Mouse (Mus musculus) liver, embryonic 11.5 days (tissue): ENCODE measurements around the gene Gp9. TPM values are rescaled to one million over a fixed set of nuclear protein-coding genes. Genes with fewer than 3 reads are reported as not detected.

ENCODE experiments used
- ATAC-seq: fragments of 200-750 bp; cut with Nextera tagmentation; replicated peaks from 2 replicates; pipeline ENCODE4 v1.8.0; 2017; ENCODE audit warnings: moderate number of reproducible peaks, mild to moderate bottlenecking, moderate TSS enrichment, moderate library complexity; ENCODE audit not compliant: low FRiP score
- DNase-seq: peaks from one replicate; pipeline ENCODE4 v3.0.0-alpha.2; 2017; ENCODE audit warnings: low spot score
- H3K27ac ChIP-seq: fragments of 300-500 bp; sonication (generic); 2 replicates; pipeline ENCODE4 v1.5.1; 2014; ENCODE audit warnings: mild to moderate bottlenecking, low read depth, low read length, control low read depth
- H3K27me3 ChIP-seq: fragments of 300-500 bp; sonication (generic); replicated peaks from 2 replicates; pipeline ENCODE4 v1.6.1; 2014; ENCODE audit warnings: low read length, mixed read lengths; ENCODE audit not compliant: control insufficient read depth, insufficient read depth
- H3K36me3 ChIP-seq: fragments of 300-500 bp; sonication (generic); 2 replicates; pipeline ENCODE4 v1.6.1; 2014; ENCODE audit warnings: mild to moderate bottlenecking, low read length, moderate library complexity, mixed read lengths; ENCODE audit not compliant: control insufficient read depth, insufficient read depth
- H3K4me1 ChIP-seq: fragments of 300-500 bp; sonication (generic); replicated peaks from 2 replicates; pipeline ENCODE4 v1.6.1; 2014; ENCODE audit warnings: low read length, mixed read lengths; ENCODE audit not compliant: control insufficient read depth, insufficient read depth
- H3K4me2 ChIP-seq: fragments of 300-500 bp; sonication (generic); 2 replicates; pipeline ENCODE4 v1.6.1; 2014; ENCODE audit warnings: mild to moderate bottlenecking, control low read depth, moderate library complexity
- H3K4me3 ChIP-seq: fragments of 300-500 bp; sonication (generic); 2 replicates; pipeline ENCODE4 v1.5.1; 2014; ENCODE audit warnings: low read depth, low read length, control low read depth
- H3K9ac ChIP-seq: fragments of 300-500 bp; sonication (generic); 2 replicates; pipeline ENCODE4 v1.6.1; 2014; ENCODE audit warnings: low read depth, low read length, control low read depth
- H3K9me3 ChIP-seq: fragments of 300-500 bp; sonication (generic); 2 replicates; pipeline ENCODE4 v1.6.1; 2016; ENCODE audit warnings: low read length, inconsistent platforms, mixed read lengths; ENCODE audit not compliant: control insufficient read depth
- WGBS: fragments of 180-500 bp; shearing (Covaris S2); extraction: QIAGEN DNeasy Blood & Tissue Kit; methylation state at CpG from one replicate; pipeline ENCODE4 v1.1.7; 2014; 5-methylcytosine and 5-hydroxymethylcytosine counted together
- polyA plus RNA-seq: library from polyadenylated mRNA; unstranded; fragments of >200 nt; fragmentation: Nextera tagmentation; extraction: Ambion mirVana; gene quantifications from 2 replicates; pipeline ENCODE4 v1.2.1, GENCODE M21; 2014

The Gp9 gene
- polyA plus RNA-seq, 1 experiment from 2014 or later: 37.3 TPM

GRCm38 (mm10) chr6:87806028-87806427 is 28.2 kb downstream of the Gp9 start:
- Histone ChIP-seq H3K36me3 (peaks cover 2% of the 10 kb centered on the region; the same call in 1 of the 2 replicates), H3K9me3 (no peaks in the 10 kb centered on the region), H3K27me3 (no peaks in the 10 kb centered on the region), H3K4me3 (no peak overlapping the region), H3K9ac (no peak overlapping the region), H3K4me2 (no peak overlapping the region), H3K4me1 (peaks cover 38% of the 10 kb centered on the region), H3K27ac (no peak overlapping the region)
- WGBS: 42% methylated on average over 2 of the region's 2 CpGs
- no peak for DNase-seq
- ATAC-seq: no peak

GRCm38 (mm10) chr6:87806857-87807256 is 29.0 kb downstream of the Gp9 start:
- DNase-seq (no peak), ATAC-seq (no peak)
- Histone ChIP-seq H3K4me1 (peaks cover 38% of the 10 kb centered on the region), H3K9me3 (no peaks in the 10 kb centered on the region), H3K9ac (no peak overlapping the region), H3K4me2 (no peak overlapping the region), H3K27ac (no peak overlapping the region), H3K4me3 (no peak overlapping the region), H3K36me3 (peaks cover 2% of the 10 kb centered on the region; the same call in 1 of the 2 replicates), H3K27me3 (no peaks in the 10 kb centered on the region)
- 66% methylated on average over 2 of the region's 2 CpGs for WGBS

- Histone ChIP-seq H3K36me3 (peaks cover 2% of the 10 kb centered on the region; the same call in 1 of the 2 replicates), H3K9ac (peak overlapping the region; percentile 51; the same call in 1 of the 2 replicates), H3K4me3 (no peak overlapping the region), H3K4me2 (peak overlapping the region; percentile 74), H3K9me3 (no peaks in the 10 kb centered on the region), H3K27ac (peak overlapping the region; percentile 63; the same call in 1 of the 2 replicates), H3K4me1 (peaks cover 43% of the 10 kb centered on the region), H3K27me3 (no peaks in the 10 kb centered on the region)
- DNase-seq: no peak
- 68% methylated on average over 4 of the region's 4 CpGs for WGBS
- no peak for ATAC-seq
Measured at GRCm38 (mm10) chr6:87807735-87808440, 30.0 kb downstream of the Gp9 start.

- H3K27me3 ChIP-seq: no peaks in the 10 kb centered on the region
- no peaks in the 10 kb centered on the region for H3K9me3 ChIP-seq
- H3K4me2 ChIP-seq: peak overlapping the region; percentile 74
- H3K36me3 ChIP-seq: peaks cover 2% of the 10 kb centered on the region; the same call in 1 of the 2 replicates
- no peak for ATAC-seq
- DNase-seq: no peak
- peaks cover 43% of the 10 kb centered on the region for H3K4me1 ChIP-seq
- H3K4me3 ChIP-seq: no peak overlapping the region
- WGBS: 63% methylated on average over 3 of the region's 3 CpGs
- H3K27ac ChIP-seq: peak overlapping the region; percentile 63; the same call in 1 of the 2 replicates
- H3K9ac ChIP-seq: peak overlapping the region; percentile 51; the same call in 1 of the 2 replicates
Measured at GRCm38 (mm10) chr6:87808521-87808920, 30.6 kb downstream of the Gp9 start.

GRCm38 (mm10) chr6:87809144-87809543 is 31.3 kb downstream of the Gp9 start:
- peak overlapping the region; percentile 74 for H3K4me2 ChIP-seq
- DNase-seq (no peak), ATAC-seq (no peak)
- no peaks in the 10 kb centered on the region for H3K9me3 ChIP-seq
- H3K4me1 ChIP-seq: peaks cover 43% of the 10 kb centered on the region
- H3K9ac ChIP-seq: peak overlapping the region; percentile 82
- H3K27ac ChIP-seq: peak overlapping the region; percentile 89
- 68% methylated on average over 2 of the region's 2 CpGs for WGBS
- peak overlapping the region; percentile 78 for H3K4me3 ChIP-seq
- no peaks in the 10 kb centered on the region for H3K27me3 ChIP-seq
- H3K36me3 ChIP-seq: peaks cover 2% of the 10 kb centered on the region; the same call in 1 of the 2 replicates

GRCm38 (mm10) chr6:87809651-87810161 is 31.8 kb downstream of the Gp9 start:
- DNase-seq (no peak), ATAC-seq (peak; percentile 8; the same call in 1 of the 2 replicates)
- Histone ChIP-seq H3K9ac (peak overlapping the region; percentile 82), H3K36me3 (peaks cover 4% of the 10 kb centered on the region; the same call in 1 of the 2 replicates), H3K4me2 (peak overlapping the region; percentile 74), H3K9me3 (no peaks in the 10 kb centered on the region), H3K27ac (peak overlapping the region; percentile 89), H3K4me1 (peaks cover 43% of the 10 kb centered on the region), H3K4me3 (peak overlapping the region; percentile 78), H3K27me3 (no peaks in the 10 kb centered on the region)
- 55% methylated on average over 6 of the region's 6 CpGs for WGBS

- Histone ChIP-seq H3K4me1 (peaks cover 43% of the 10 kb centered on the region), H3K27ac (peak overlapping the region; percentile 89), H3K9ac (peak overlapping the region; percentile 82), H3K4me2 (peak overlapping the region; percentile 74), H3K4me3 (peak overlapping the region; percentile 78), H3K9me3 (no peaks in the 10 kb centered on the region), H3K36me3 (peaks cover 7% of the 10 kb centered on the region; the same call in 1 of the 2 replicates), H3K27me3 (no peaks in the 10 kb centered on the region)
- WGBS: 42% methylated on average over 6 of the region's 6 CpGs
- DNase-seq (no peak), ATAC-seq (no peak)
Measured at GRCm38 (mm10) chr6:87810311-87810710, 32.4 kb downstream of the Gp9 start.

- Histone ChIP-seq H3K27me3 (no peaks in the 10 kb centered on the region), H3K4me3 (peak overlapping the region; percentile 78), H3K4me2 (peak overlapping the region; percentile 74), H3K36me3 (peaks cover 7% of the 10 kb centered on the region; the same call in 1 of the 2 replicates), H3K27ac (peak overlapping the region; percentile 89), H3K9me3 (no peaks in the 10 kb centered on the region), H3K9ac (peak overlapping the region; percentile 82), H3K4me1 (peaks cover 43% of the 10 kb centered on the region)
- peak; percentile 77 for DNase-seq
- ATAC-seq: peak; percentile 9; the same call in 1 of the 2 replicates
- under 1% methylated on average over 76 of the region's 77 CpGs for WGBS
Measured at GRCm38 (mm10) chr6:87810713-87811669, 33.1 kb downstream of the Gp9 start.
